Mouse (Mus musculus) E14TG2a.4 (cell line): Measurements from ENCODE around the gene Hist1h3e.
"Not testable (repeated sequence)": the region's sequence is repeated elsewhere in the genome, so short reads cannot be mapped to it uniquely, and the experiment has no call there.

Experiments used
- H3K27me3 ChIP-seq: 2 replicates; pipeline ENCODE4 v1.6.1; 2014; ENCODE audit warnings: low read length, control low read depth; ENCODE audit not compliant: insufficient read depth
- H3K36me3 ChIP-seq: 2 replicates; pipeline ENCODE4 v1.6.1; 2014; ENCODE audit warnings: low read length, control low read depth; ENCODE audit not compliant: insufficient read depth
- H3K4me1 ChIP-seq: replicated peaks from 2 replicates; pipeline ENCODE4 v1.6.1; 2014; ENCODE audit warnings: low read depth, low read length, control low read depth
- H3K4me3 ChIP-seq: replicated peaks from 2 replicates; pipeline ENCODE4 v1.5.1; 2014; ENCODE audit warnings: mild to moderate bottlenecking, low read length
- H3K9me3 ChIP-seq: 2 replicates; pipeline ENCODE4 v1.6.1; 2014; ENCODE audit warnings: low read length, control low read depth
- CTCF ChIP-seq: conservative IDR thresholded peaks from 2 replicates; pipeline ENCODE4 v1.5.1; 2014; ENCODE audit warnings: low read length
- NANOG ChIP-seq: IDR thresholded peaks from 2 replicates; pipeline ENCODE4 v1.6.1; 2014; ENCODE audit warnings: borderline replicate concordance, low read length, mixed read lengths
- POU5F1 ChIP-seq: IDR thresholded peaks from 2 replicates; pipeline ENCODE4 v1.6.1; 2014; ENCODE audit warnings: low read length, borderline replicate concordance

Hist1h3e gene

GRCm38 (mm10) chr13:23561883-23562659 lies at the start of gene Hist1h3e:
Gene Hist1h3e (minus strand): TSS chr13:23562369.
- not testable (repeated sequence) for H3K36me3 ChIP-seq, H3K9me3 ChIP-seq

DNA sequence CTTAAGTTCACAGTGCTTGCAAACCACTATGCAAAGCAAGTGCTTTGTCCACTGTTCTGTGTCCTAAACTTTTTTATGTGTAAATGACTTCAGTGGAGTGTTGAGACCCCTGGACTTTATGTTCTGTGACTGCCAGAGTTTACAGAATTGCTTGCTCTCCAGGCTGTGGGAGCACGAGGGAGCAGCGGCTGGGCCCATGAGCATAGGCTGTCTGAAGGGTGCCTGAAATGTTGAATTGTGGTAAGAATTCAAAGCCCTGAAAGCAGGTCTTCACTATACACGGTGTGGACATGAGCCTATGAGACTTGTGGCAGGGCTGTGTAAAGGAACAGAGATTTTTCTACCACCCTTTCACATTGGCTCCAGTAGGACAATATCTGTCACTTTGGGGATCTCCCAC lies 49.5 kb upstream of the Hist1h3e start:
- no peaks in the 10 kb centered on the region for H3K4me1 ChIP-seq
- no peaks in the 10 kb centered on the region for H3K36me3 ChIP-seq

More at GRCm38 (mm10) chr13:23561883-23562659, at the start of gene Hist1h3e:
- not testable (repeated sequence) for H3K27me3 ChIP-seq
- Histone ChIP-seq H3K4me3 (peak within 1 kb of the TSS; percentile 74), H3K4me1 (peaks cover 21% of the 10 kb centered on the region)

GRCm38 (mm10) chr13:23610393-23610792 lies 48.2 kb upstream of the Hist1h3e start:
- Histone ChIP-seq H3K4me3 (no peak overlapping the region), H3K36me3 (no peaks in the 10 kb centered on the region), H3K27me3 (no peaks in the 10 kb centered on the region), H3K9me3 (no peaks in the 10 kb centered on the region), H3K4me1 (no peaks in the 10 kb centered on the region)
- TF ChIP-seq CTCF, result no peak
- TF ChIP-seq POU5F1, result no peak
- TF ChIP-seq NANOG, result no peak

More for the DNA sequence above, 49.5 kb upstream of the Hist1h3e start:
- H3K4me3 ChIP-seq, result no peak overlapping the region
- H3K9me3 ChIP-seq, result no peaks in the 10 kb centered on the region
- TF ChIP-seq NANOG (no peak), POU5F1 (no peak), CTCF (no peak)
- H3K27me3 ChIP-seq, result no peaks in the 10 kb centered on the region

DNA sequence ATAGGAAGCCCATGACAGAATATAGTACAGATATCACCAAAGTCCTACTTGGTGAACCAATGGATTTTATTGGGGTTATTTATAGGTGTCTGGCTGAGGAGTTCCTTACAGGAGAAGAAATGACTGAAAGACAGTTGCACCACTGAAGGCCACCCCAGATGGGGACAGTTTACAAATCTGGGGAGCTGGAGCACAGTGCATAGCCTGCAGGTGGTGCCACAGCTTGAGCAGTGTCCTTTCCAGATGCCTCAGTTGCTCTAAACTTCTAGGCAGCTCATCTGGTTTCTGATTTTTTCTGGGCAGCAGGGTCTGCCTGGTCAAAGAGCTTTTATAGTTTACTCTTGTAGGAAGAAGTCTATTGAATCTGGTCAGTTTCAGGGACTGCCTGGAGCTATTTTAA lies 47.7 kb upstream of the Hist1h3e start:
- no peak overlapping the region for H3K4me3 ChIP-seq
- peaks cover 3% of the 10 kb centered on the region; the same call in 1 of the 2 replicates for H3K27me3 ChIP-seq
- no peaks in the 10 kb centered on the region for H3K36me3 ChIP-seq
- no peaks in the 10 kb centered on the region for H3K4me1 ChIP-seq
- TF ChIP-seq POU5F1, result no peak
- TF ChIP-seq NANOG, result no peak
- TF ChIP-seq CTCF, result no peak
- H3K9me3 ChIP-seq, result no peaks in the 10 kb centered on the region

- no peaks in the 10 kb centered on the region for H3K9me3 ChIP-seq
- H3K4me1 ChIP-seq, result no peaks in the 10 kb centered on the region
- H3K27me3 ChIP-seq, result peaks cover 3% of the 10 kb centered on the region; the same call in 1 of the 2 replicates
- no peak for TF ChIP-seq POU5F1
- TF ChIP-seq NANOG, result no peak
- TF ChIP-seq CTCF, result no peak
- H3K36me3 ChIP-seq, result no peaks in the 10 kb centered on the region
- H3K4me3 ChIP-seq, result no peak overlapping the region
Observed at GRCm38 (mm10) chr13:23609209-23609608, 47.0 kb upstream of the Hist1h3e start.

GRCm38 (mm10) chr13:23605052-23605451 lies 42.9 kb upstream of the Hist1h3e start:
- TF ChIP-seq CTCF (no peak), POU5F1 (no peak), NANOG (no peak)
- H3K9me3 ChIP-seq, result no peaks in the 10 kb centered on the region
- no peak overlapping the region for H3K4me3 ChIP-seq
- H3K27me3 ChIP-seq, result peaks cover 6% of the 10 kb centered on the region; the same call in 1 of the 2 replicates
- no peaks in the 10 kb centered on the region for H3K36me3 ChIP-seq
- H3K4me1 ChIP-seq, result no peaks in the 10 kb centered on the region

DNA sequence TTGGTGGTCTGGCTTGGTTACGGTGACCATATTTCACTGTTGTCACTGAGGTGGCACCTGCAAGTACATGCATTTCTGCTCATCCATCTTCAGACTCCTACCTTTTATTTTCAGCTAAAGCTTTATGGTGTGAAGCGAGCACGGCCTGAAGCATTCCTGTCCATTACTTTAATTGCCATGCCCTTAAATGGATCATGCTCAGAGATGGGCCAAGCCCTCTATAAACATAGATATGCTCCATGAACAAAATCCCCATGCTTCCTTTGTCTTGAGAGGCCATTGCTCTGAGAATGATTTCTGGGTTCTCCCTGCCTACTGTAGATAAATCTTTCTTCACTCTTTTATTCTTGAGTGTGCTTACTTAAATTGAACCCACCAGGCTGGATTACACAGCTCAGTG lies 42.3 kb upstream of the Hist1h3e start:
- no peaks in the 10 kb centered on the region for H3K4me1 ChIP-seq
- H3K9me3 ChIP-seq, result no peaks in the 10 kb centered on the region
- no peaks in the 10 kb centered on the region for H3K36me3 ChIP-seq
- no peak overlapping the region for H3K4me3 ChIP-seq
- H3K27me3 ChIP-seq, result peaks cover 6% of the 10 kb centered on the region; the same call in 1 of the 2 replicates
- no peak for TF ChIP-seq CTCF
- TF ChIP-seq POU5F1, result no peak
- no peak for TF ChIP-seq NANOG

- Histone ChIP-seq H3K4me1 (no peaks in the 10 kb centered on the region), H3K9me3 (no peaks in the 10 kb centered on the region), H3K36me3 (no peaks in the 10 kb centered on the region), H3K27me3 (peaks cover 6% of the 10 kb centered on the region; the same call in 1 of the 2 replicates), H3K4me3 (no peak overlapping the region)
- no peak for TF ChIP-seq POU5F1
- no peak for TF ChIP-seq CTCF
- TF ChIP-seq NANOG, result no peak
Observed at GRCm38 (mm10) chr13:23603182-23603699, 41.1 kb upstream of the Hist1h3e start.
